Mouse (Mus musculus): ENCODE results near the gene Gid8.

The Gid8 gene

GRCm38 (mm10) chr2:180709923-180710272, at the start of gene Gid8, which contains the start of gene Dido1:
TSS of gene Gid8 (plus strand) at chr2:180710117.
TSS of gene Dido1 (minus strand) at chr2:180709999.
- in situ Hi-C loops (cut with MboI, MseI): loop anchor here (10.0 to 25.0 kb wide), 4 partner anchors 125 to 877 kb away; partner anchors contain the start of genes Arfrp1 (in 1 of the 2), Dnajc5 (in 1 of the 2), Mrgbp (in 1 of the 2) and Ogfr (in 1 of the 2)

- in situ Hi-C loops (cut with MboI, MseI): loop anchor here in 1 of 2 experiments (5.0 kb wide), 1 partner anchor 82 kb away; no protein-coding TSS in a partner anchor
Observed at GRCm38 (mm10) chr2:180660521-180660920, 49.4 kb upstream of the Gid8 start.

GRCm38 (mm10) chr2:180662008-180662407, 47.9 kb upstream of the Gid8 start:
- in situ Hi-C loops (cut with MboI, MseI): loop anchor here in 1 of 2 experiments (5.0 kb wide), 1 partner anchor 80 kb away; no protein-coding TSS in a partner anchor

GRCm38 (mm10) chr2:180676706-180677105, 33.2 kb upstream of the Gid8 start:
- in situ Hi-C loops (cut with MboI, MseI): loop anchor here in 1 of 2 experiments (5.0 kb wide), 1 partner anchor 66 kb away; no protein-coding TSS in a partner anchor

GRCm38 (mm10) chr2:180678609-180679140, 31.2 kb upstream of the Gid8 start:
- in situ Hi-C loops (cut with MboI, MseI): loop anchor here in 1 of 2 experiments (5.0 kb wide), 1 partner anchor 64 kb away; no protein-coding TSS in a partner anchor

- in situ Hi-C loops (cut with MboI, MseI): no loop called here
Observed at GRCm38 (mm10) chr2:180681225-180681624, 28.7 kb upstream of the Gid8 start.

GRCm38 (mm10) chr2:180683524-180683923, 26.4 kb upstream of the Gid8 start:
- in situ Hi-C loops (cut with MboI, MseI): no loop called here

- in situ Hi-C loops (cut with MboI, MseI): no loop called here
Observed at GRCm38 (mm10) chr2:180684031-180684430, 25.9 kb upstream of the Gid8 start.

GRCm38 (mm10) chr2:180689841-180690240, 20.1 kb upstream of the Gid8 start:
- in situ Hi-C loops (cut with MboI, MseI): loop anchor here in 1 of 2 experiments (5.0 kb wide), 1 partner anchor 797 kb away; no protein-coding TSS in a partner anchor

- in situ Hi-C loops (cut with MboI, MseI): loop anchor here in 1 of 2 experiments (5.0 kb wide), 1 partner anchor 795 kb away; no protein-coding TSS in a partner anchor
Observed at GRCm38 (mm10) chr2:180692630-180693029, 17.3 kb upstream of the Gid8 start.

- in situ Hi-C loops (cut with MboI, MseI): no loop called here
Observed at GRCm38 (mm10) chr2:180695176-180695575, 14.7 kb upstream of the Gid8 start.

- in situ Hi-C loops (cut with MboI, MseI): loop anchor here (10.0 to 25.0 kb wide), 4 partner anchors 116 to 887 kb away; partner anchors contain the start of genes Arfrp1 (in 1 of the 2), Dnajc5 (in 1 of the 2), Mrgbp (in 1 of the 2) and Ogfr (in 1 of the 2)
Observed at GRCm38 (mm10) chr2:180700457-180700856, 9.5 kb upstream of the Gid8 start.

GRCm38 (mm10) chr2:180701053-180701766, 8.7 kb upstream of the Gid8 start:
- in situ Hi-C loops (cut with MboI, MseI): loop anchor here (10.0 to 25.0 kb wide), 4 partner anchors 116 to 886 kb away; partner anchors contain the start of genes Arfrp1 (in 1 of the 2), Dnajc5 (in 1 of the 2), Mrgbp (in 1 of the 2) and Ogfr (in 1 of the 2)

GRCm38 (mm10) chr2:180701767-180702621, 7.9 kb upstream of the Gid8 start:
- in situ Hi-C loops (cut with MboI, MseI): loop anchor here (10.0 to 25.0 kb wide), 4 partner anchors 117 to 885 kb away; partner anchors contain the start of genes Arfrp1 (in 1 of the 2), Dnajc5 (in 1 of the 2), Mrgbp (in 1 of the 2) and Ogfr (in 1 of the 2)

GRCm38 (mm10) chr2:180702701-180703149, 7.2 kb upstream of the Gid8 start:
- in situ Hi-C loops (cut with MboI, MseI): loop anchor here (10.0 to 25.0 kb wide), 4 partner anchors 118 to 885 kb away; partner anchors contain the start of genes Arfrp1 (in 1 of the 2), Dnajc5 (in 1 of the 2), Mrgbp (in 1 of the 2) and Ogfr (in 1 of the 2)

GRCm38 (mm10) chr2:180703175-180703574, 6.7 kb upstream of the Gid8 start:
- in situ Hi-C loops (cut with MboI, MseI): loop anchor here (10.0 to 25.0 kb wide), 4 partner anchors 118 to 884 kb away; partner anchors contain the start of genes Arfrp1 (in 1 of the 2), Dnajc5 (in 1 of the 2), Mrgbp (in 1 of the 2) and Ogfr (in 1 of the 2)

GRCm38 (mm10) chr2:180703645-180704359, 6.1 kb upstream of the Gid8 start:
- in situ Hi-C loops (cut with MboI, MseI): loop anchor here (10.0 to 25.0 kb wide), 4 partner anchors 119 to 883 kb away; partner anchors contain the start of genes Arfrp1 (in 1 of the 2), Dnajc5 (in 1 of the 2), Mrgbp (in 1 of the 2) and Ogfr (in 1 of the 2)

- in situ Hi-C loops (cut with MboI, MseI): loop anchor here (10.0 to 25.0 kb wide), 4 partner anchors 120 to 883 kb away; partner anchors contain the start of genes Arfrp1 (in 1 of the 2), Dnajc5 (in 1 of the 2), Mrgbp (in 1 of the 2) and Ogfr (in 1 of the 2)
Observed at GRCm38 (mm10) chr2:180704591-180704990, 5.3 kb upstream of the Gid8 start.

GRCm38 (mm10) chr2:180705066-180705465, 4.9 kb upstream of the Gid8 start:
- in situ Hi-C loops (cut with MboI, MseI): loop anchor here (10.0 to 25.0 kb wide), 4 partner anchors 120 to 882 kb away; partner anchors contain the start of genes Arfrp1 (in 1 of the 2), Dnajc5 (in 1 of the 2), Mrgbp (in 1 of the 2) and Ogfr (in 1 of the 2)

All from T-helper 17 cell (primary cell).